Mouse (Mus musculus) heart, postnatal 0 days (tissue): ENCODE results near the gene Tor4a. TPM values are rescaled to one million over a fixed set of nuclear protein-coding genes. Genes with fewer than 3 reads are reported as not detected.

Source experiments
- ATAC-seq: fragments of 200-750 bp; cut with Nextera tagmentation; 2 replicates; pipeline ENCODE4 v1.8.0; 2017; ENCODE audit warnings: low read depth, moderate number of reproducible peaks, moderate library complexity; ENCODE audit not compliant: insufficient read depth
- DNase-seq: peaks from one replicate; pipeline ENCODE4 v3.0.0-alpha.2; 2016; ENCODE audit warnings: low spot score
- H3K27ac ChIP-seq: fragments of 300-500 bp; sonication (generic); 2 replicates; pipeline ENCODE4 v1.5.1; 2014; ENCODE audit warnings: low read depth, mild to moderate bottlenecking
- H3K27me3 ChIP-seq: fragments of 300-500 bp; sonication (generic); 2 replicates; pipeline ENCODE4 v1.6.1; 2014; ENCODE audit warnings: low read length, mixed read lengths; ENCODE audit not compliant: control insufficient read depth, insufficient read depth
- H3K36me3 ChIP-seq: fragments of 300-500 bp; sonication (generic); replicated peaks from 2 replicates; pipeline ENCODE4 v1.6.1; 2014; ENCODE audit warnings: low read length, mixed read lengths; ENCODE audit not compliant: control insufficient read depth, insufficient read depth
- H3K4me1 ChIP-seq: fragments of 300-500 bp; sonication (generic); 2 replicates; pipeline ENCODE4 v1.6.1; 2014; ENCODE audit warnings: antibody characterized with exemption; ENCODE audit not compliant: control insufficient read depth, insufficient read depth
- H3K4me2 ChIP-seq: fragments of 300-500 bp; sonication (generic); 2 replicates; pipeline ENCODE4 v1.6.1; 2014; ENCODE audit warnings: low read depth, mild to moderate bottlenecking, low read length, moderate library complexity
- H3K4me3 ChIP-seq: fragments of 300-500 bp; sonication (generic); 2 replicates; pipeline ENCODE4 v1.5.1; 2014; ENCODE audit warnings: low read depth, low read length
- H3K9ac ChIP-seq: fragments of 300-500 bp; sonication (generic); replicated peaks from 2 replicates; pipeline ENCODE4 v1.6.1; 2014; ENCODE audit warnings: low read depth, low read length, mixed read lengths
- H3K9me3 ChIP-seq: fragments of 300-500 bp; sonication (generic); replicated peaks from 2 replicates; pipeline ENCODE4 v1.6.1; 2016; ENCODE audit warnings: low read length; ENCODE audit not compliant: control insufficient read depth
- CTCF ChIP-seq: IDR thresholded peaks from 2 replicates; pipeline ENCODE4 v1.5.1; 2016; ENCODE audit warnings: antibody characterized with exemption, control low read depth, low read depth
- EP300 ChIP-seq: IDR thresholded peaks from 2 replicates; pipeline ENCODE4 v1.6.1; 2016; ENCODE audit warnings: antibody characterized with exemption, low read depth
- WGBS: fragments of 180-500 bp; shearing (Covaris S2); extraction: QIAGEN DNeasy Blood & Tissue Kit; methylation state at CpG from one replicate; pipeline ENCODE4 v1.1.7; 2014; 5-methylcytosine and 5-hydroxymethylcytosine counted together
- polyA plus RNA-seq: library from polyadenylated mRNA; unstranded; fragments of >200 nt; fragmentation: Nextera tagmentation; extraction: Ambion mirVana; gene quantifications from 2 replicates; pipeline ENCODE4 v1.2.1, GENCODE M21; 2015
- total RNA-seq: library from RNA; depleted of rRNA; stranded (reverse); fragments of >200 nt; gene quantifications from 2 replicates; pipeline ENCODE4 v1.2.3, GENCODE M21; 2014; ENCODE audit warnings: low replicate concordance; rRNA removed

Gene Tor4a
- total and polyA plus RNA-seq, 2 experiments from 2014 or later, result 4.4 to 8.6 TPM

- no peaks in the 10 kb centered on the region for H3K9me3 ChIP-seq
- DNase-seq, result no peak
- H3K4me3 ChIP-seq, result no peak overlapping the region
- H3K36me3 ChIP-seq, result no peaks in the 10 kb centered on the region
- no peak for TF ChIP-seq EP300
- no peak for TF ChIP-seq CTCF
- no peak overlapping the region for H3K9ac ChIP-seq
- ATAC-seq, result no peak
- no peak overlapping the region for H3K4me2 ChIP-seq
- H3K27me3 ChIP-seq, result no peaks in the 10 kb centered on the region
- no peak overlapping the region for H3K27ac ChIP-seq
- peaks cover 4% of the 10 kb centered on the region; the same call in 1 of the 2 replicates for H3K4me1 ChIP-seq
- 70% methylated on average over 4 of the region's 4 CpGs for WGBS
These were observed 45.3 kb downstream of the Tor4a start for GRCm38 (mm10) chr2:25151280-25151956.

GRCm38 (mm10) chr2:25149643-25150042, 47.0 kb downstream of the Tor4a start:
- ATAC-seq (no peak), DNase-seq (no peak)
- H3K27ac ChIP-seq, result no peak overlapping the region
- no peak for TF ChIP-seq CTCF
- TF ChIP-seq EP300, result no peak
- no peaks in the 10 kb centered on the region for H3K36me3 ChIP-seq
- no peak overlapping the region for H3K9ac ChIP-seq
- H3K9me3 ChIP-seq, result no peaks in the 10 kb centered on the region
- H3K4me2 ChIP-seq, result no peak overlapping the region
- WGBS, result 77% methylated on average over 2 of the region's 2 CpGs
- H3K4me3 ChIP-seq, result no peak overlapping the region
- H3K27me3 ChIP-seq, result no peaks in the 10 kb centered on the region
- peaks cover 16% of the 10 kb centered on the region for H3K4me1 ChIP-seq

DNA sequence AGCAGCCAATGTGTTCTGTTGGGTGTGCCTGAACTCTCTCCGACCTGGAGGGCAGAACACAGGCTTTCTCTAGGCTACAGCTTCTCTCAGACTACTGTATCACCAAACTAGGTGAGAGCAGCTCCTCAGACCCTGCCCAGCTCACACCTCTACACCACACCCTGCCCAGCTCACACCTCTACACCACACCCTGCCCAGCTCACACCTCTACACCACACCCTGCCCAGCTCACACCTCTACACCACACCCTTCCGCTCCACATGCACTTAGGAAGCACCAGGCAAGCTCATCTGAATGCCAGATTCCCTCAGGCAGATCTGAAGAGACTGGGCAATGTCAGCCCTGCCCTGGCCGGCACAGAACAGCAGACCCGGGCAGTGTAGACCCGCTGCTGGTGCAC, 48.8 kb downstream of the Tor4a start:
- WGBS, result 77% methylated on average over 5 of the region's 5 CpGs
- H3K4me2 ChIP-seq, result no peak overlapping the region

DNA sequence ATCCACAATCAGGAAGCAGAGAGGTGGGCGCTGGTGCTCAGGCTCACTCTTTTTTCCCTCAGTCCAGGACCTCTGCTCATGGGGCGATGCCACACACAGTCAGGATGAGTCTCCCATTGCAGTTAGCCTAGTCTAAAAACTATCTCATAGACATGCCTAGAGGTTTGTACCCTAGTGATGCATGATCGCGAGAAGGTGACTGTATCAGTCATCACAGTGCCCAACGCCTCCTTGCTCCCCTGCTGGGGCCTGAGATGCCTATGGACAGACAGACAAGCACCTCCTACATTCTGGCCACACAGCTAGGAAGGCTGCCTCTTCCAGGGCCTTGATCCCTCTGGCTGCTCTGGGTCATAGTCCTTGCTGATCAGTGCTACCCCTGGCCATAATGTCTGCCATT, 49.3 kb downstream of the Tor4a start:
- no peak overlapping the region for H3K27ac ChIP-seq
- TF ChIP-seq CTCF (no peak), EP300 (no peak)
- H3K36me3 ChIP-seq, result no peaks in the 10 kb centered on the region
- no peak overlapping the region for H3K4me2 ChIP-seq
- no peak for ATAC-seq
- DNase-seq, result no peak
- peaks cover 16% of the 10 kb centered on the region for H3K4me1 ChIP-seq
- no peak overlapping the region for H3K9ac ChIP-seq
- no peaks in the 10 kb centered on the region for H3K27me3 ChIP-seq
- H3K9me3 ChIP-seq, result no peaks in the 10 kb centered on the region
- H3K4me3 ChIP-seq, result no peak overlapping the region
- WGBS, result 80% methylated on average over 5 of the region's 5 CpGs

More for the DNA sequence above, 48.8 kb downstream of the Tor4a start:
- no peak for ATAC-seq
- H3K27ac ChIP-seq, result no peak overlapping the region
- no peaks in the 10 kb centered on the region for H3K27me3 ChIP-seq
- no peaks in the 10 kb centered on the region for H3K36me3 ChIP-seq
- H3K9me3 ChIP-seq, result no peaks in the 10 kb centered on the region
- H3K4me1 ChIP-seq, result peaks cover 16% of the 10 kb centered on the region
- TF ChIP-seq CTCF (no peak), EP300 (no peak)
- H3K4me3 ChIP-seq, result no peak overlapping the region
- H3K9ac ChIP-seq, result no peak overlapping the region
- DNase-seq, result no peak

DNA sequence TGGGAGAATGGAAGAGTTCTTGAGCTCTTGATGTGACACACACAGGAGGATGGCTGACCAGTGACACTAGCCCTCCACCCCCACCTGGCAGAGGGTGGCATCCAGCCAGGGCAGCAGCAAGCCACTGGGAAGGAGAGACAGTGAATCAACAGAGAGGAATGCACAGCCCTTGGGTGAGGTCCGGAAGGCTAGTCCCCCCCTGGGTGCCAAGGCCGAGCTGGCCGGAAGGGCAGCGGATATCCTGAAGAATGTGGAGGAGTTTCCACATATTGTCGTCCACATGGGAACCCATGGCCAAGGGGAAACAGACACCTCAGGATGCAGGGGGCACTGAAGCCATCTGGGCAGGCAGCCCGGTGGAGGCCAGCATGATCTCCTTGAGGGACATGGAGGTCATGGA, 51.3 kb downstream of the Tor4a start:
- Histone ChIP-seq H3K36me3 (no peaks in the 10 kb centered on the region), H3K4me2 (no peak overlapping the region), H3K9me3 (no peaks in the 10 kb centered on the region), H3K4me3 (no peak overlapping the region), H3K9ac (no peak overlapping the region), H3K27me3 (no peaks in the 10 kb centered on the region), H3K4me1 (peaks cover 12% of the 10 kb centered on the region), H3K27ac (peak overlapping the region; percentile 73)
- WGBS, result 39% methylated on average over 6 of the region's 6 CpGs
- ATAC-seq (peak; percentile 77), DNase-seq (peak; percentile 23)
- TF ChIP-seq CTCF (0 out of 2 replicates have a peak, but pooled peaks have one; percentile 1), EP300 (peak; percentile 98)

Other genes with a start within 250 kb of the Tor4a start
Only the 30 nearest of the 32 such genes appear.
- gene Mrpl41, start 221.8 kb downstream of the Tor4a start, total RNA-seq, result 62.3 and 69.5 TPM in 2 replicates
- gene Mrpl41, start 221.8 kb downstream of the Tor4a start, polyA plus RNA-seq, result 194 and 197 TPM in 2 replicates
- 10.0 and 19.5 TPM in 2 replicates for gene Pnpla7, start 220.9 kb downstream of the Tor4a start, total RNA-seq
- gene Pnpla7, start 220.9 kb downstream of the Tor4a start, polyA plus RNA-seq, result 9.5 and 10.9 TPM in 2 replicates
- 68.3 and 86.7 TPM in 2 replicates for gene Nsmf, start 142.5 kb downstream of the Tor4a start, total RNA-seq
- 33.5 and 36.0 TPM in 2 replicates for gene Nsmf, start 142.5 kb downstream of the Tor4a start, polyA plus RNA-seq
- not detected in 2 replicates for gene Entpd8, start 116.6 kb downstream of the Tor4a start, total RNA-seq
- gene Entpd8, start 116.6 kb downstream of the Tor4a start, polyA plus RNA-seq, result not detected in 2 replicates
- gene Noxa1, start 101.7 kb downstream of the Tor4a start, total RNA-seq, result not detected in 2 replicates
- gene Noxa1, start 101.7 kb downstream of the Tor4a start, polyA plus RNA-seq, result not detected in 2 replicates
- 34.1 and 38.1 TPM in 2 replicates for gene Nrarp, start 16.1 kb downstream of the Tor4a start, total RNA-seq
- gene Nrarp, start 16.1 kb downstream of the Tor4a start, polyA plus RNA-seq, result 8.8 and 9.6 TPM in 2 replicates
- 49.0 and 63.7 TPM in 2 replicates for gene Nelfb, start 14.6 kb upstream of the Tor4a start, total RNA-seq
- gene Nelfb, start 14.6 kb upstream of the Tor4a start, polyA plus RNA-seq, result 38.4 and 41.9 TPM in 2 replicates
- gene Stpg3, start 17.8 kb upstream of the Tor4a start, total RNA-seq, result not detected in 2 replicates
- not detected in 2 replicates for gene Stpg3, start 17.8 kb upstream of the Tor4a start, polyA plus RNA-seq
- gene Fam166a, start 21.9 kb upstream of the Tor4a start, total RNA-seq, result not detected in 2 replicates
- gene Fam166a, start 21.9 kb upstream of the Tor4a start, polyA plus RNA-seq, result 0.33 TPM in 1 of 2 replicates, not detected in the other
- 665 and 888 TPM in 2 replicates for gene Tubb4b, start 27.8 kb upstream of the Tor4a start, total RNA-seq
- gene Tubb4b, start 27.8 kb upstream of the Tor4a start, polyA plus RNA-seq, result 217 and 244 TPM in 2 replicates
- gene Slc34a3, start 37.5 kb upstream of the Tor4a start, total RNA-seq, result not detected in 2 replicates
- gene Slc34a3, start 37.5 kb upstream of the Tor4a start, polyA plus RNA-seq, result not detected in 2 replicates
- not detected in 2 replicates for gene Rnf224, start 39.9 kb upstream of the Tor4a start, total RNA-seq
- gene Rnf224, start 39.9 kb upstream of the Tor4a start, polyA plus RNA-seq, result not detected in 2 replicates
- 2.4 and 4.1 TPM in 2 replicates for gene Rnf208, start 45.4 kb upstream of the Tor4a start, total RNA-seq
- 0.92 and 1.1 TPM in 2 replicates for gene Rnf208, start 45.4 kb upstream of the Tor4a start, polyA plus RNA-seq
- not detected in 2 replicates for gene Cysrt1, start 45.6 kb upstream of the Tor4a start, total RNA-seq
- gene Cysrt1, start 45.6 kb upstream of the Tor4a start, polyA plus RNA-seq, result not detected in 2 replicates
- gene AL732309.1, start 50.0 kb upstream of the Tor4a start, total RNA-seq, result 4.8 and 6.9 TPM in 2 replicates
- 0.97 and 1.6 TPM in 2 replicates for gene AL732309.1, start 50.0 kb upstream of the Tor4a start, polyA plus RNA-seq
- 35.3 and 42.0 TPM in 2 replicates for gene Tmem203, start 58.6 kb upstream of the Tor4a start, total RNA-seq
- 25.6 and 26.5 TPM in 2 replicates for gene Tmem203, start 58.6 kb upstream of the Tor4a start, polyA plus RNA-seq
- 5.2 and 5.4 TPM in 2 replicates for gene Tprn, start 65.7 kb upstream of the Tor4a start, total RNA-seq
- 3.6 and 3.7 TPM in 2 replicates for gene Tprn, start 65.7 kb upstream of the Tor4a start, polyA plus RNA-seq
- 58.9 and 110 TPM in 2 replicates for gene Ssna1, start 75.6 kb upstream of the Tor4a start, total RNA-seq
- 111 and 117 TPM in 2 replicates for gene Ssna1, start 75.6 kb upstream of the Tor4a start, polyA plus RNA-seq
- 31.4 and 48.6 TPM in 2 replicates for gene Anapc2, start 75.6 kb upstream of the Tor4a start, total RNA-seq
- gene Anapc2, start 75.6 kb upstream of the Tor4a start, polyA plus RNA-seq, result 41.0 and 46.5 TPM in 2 replicates
- not detected in 2 replicates for gene Tmem210, start 91.3 kb upstream of the Tor4a start, total RNA-seq
- gene Tmem210, start 91.3 kb upstream of the Tor4a start, polyA plus RNA-seq, result not detected in 2 replicates
- gene Lrrc26, start 93.0 kb upstream of the Tor4a start, total RNA-seq, result not detected in 2 replicates
- 1.2 TPM in 1 of 2 replicates, not detected in the other for gene Lrrc26, start 93.0 kb upstream of the Tor4a start, polyA plus RNA-seq
- gene Grin1, start 122.3 kb upstream of the Tor4a start, total RNA-seq, result 0.46 TPM in 1 of 2 replicates, not detected in the other
- not detected in 2 replicates for gene Grin1, start 122.3 kb upstream of the Tor4a start, polyA plus RNA-seq
- gene Man1b1, start 135.5 kb upstream of the Tor4a start, total RNA-seq, result 20.1 and 41.2 TPM in 2 replicates
- gene Man1b1, start 135.5 kb upstream of the Tor4a start, polyA plus RNA-seq, result 18.8 and 19.5 TPM in 2 replicates
- 9.0 and 13.2 TPM in 2 replicates for gene Dpp7, start 159.5 kb upstream of the Tor4a start, total RNA-seq
- 4.3 and 4.6 TPM in 2 replicates for gene Dpp7, start 159.5 kb upstream of the Tor4a start, polyA plus RNA-seq
- 1.3 and 10.9 TPM in 2 replicates for gene Uap1l1, start 168.8 kb upstream of the Tor4a start, total RNA-seq
- gene Uap1l1, start 168.8 kb upstream of the Tor4a start, polyA plus RNA-seq, result 13.0 and 14.3 TPM in 2 replicates
- gene Sapcd2, start 175.4 kb upstream of the Tor4a start, total RNA-seq, result 14.0 and 26.1 TPM in 2 replicates
- 5.6 and 6.4 TPM in 2 replicates for gene Sapcd2, start 175.4 kb upstream of the Tor4a start, polyA plus RNA-seq
- 7.9 and 44.8 TPM in 2 replicates for gene Entpd2, start 199.0 kb upstream of the Tor4a start, total RNA-seq
- 3.5 and 4.2 TPM in 2 replicates for gene Entpd2, start 199.0 kb upstream of the Tor4a start, polyA plus RNA-seq
- 43.0 and 49.7 TPM in 2 replicates for gene Npdc1, start 202.5 kb upstream of the Tor4a start, total RNA-seq
- gene Npdc1, start 202.5 kb upstream of the Tor4a start, polyA plus RNA-seq, result 21.0 and 24.5 TPM in 2 replicates
- gene Fut7, start 226.4 kb upstream of the Tor4a start, total RNA-seq, result not detected in 2 replicates
- not detected in 2 replicates for gene Fut7, start 226.4 kb upstream of the Tor4a start, polyA plus RNA-seq
- gene Abca2, start 231.8 kb upstream of the Tor4a start, total RNA-seq, result 27.6 and 32.0 TPM in 2 replicates
- gene Abca2, start 231.8 kb upstream of the Tor4a start, polyA plus RNA-seq, result 2.4 and 3.6 TPM in 2 replicates